Mouse (Mus musculus) common myeloid progenitor, adult 5-6 weeks (primary cell): ENCODE measurements at regions not wholly inside any gene's neighbourhood (a gene's known extent, or its start where the extent isn't known, plus 50 kb on each side); places are given as distances from the start of the nearest gene placed in this dataset.

Source experiments
- ATAC-seq: replicated peaks from 2 replicates; pipeline ENCODE4 v1.8.0; 2016; ENCODE audit warnings: low read depth, mild to moderate bottlenecking, moderate TSS enrichment, inconsistent platforms; ENCODE audit not compliant: poor library complexity, severe bottlenecking

DNA sequence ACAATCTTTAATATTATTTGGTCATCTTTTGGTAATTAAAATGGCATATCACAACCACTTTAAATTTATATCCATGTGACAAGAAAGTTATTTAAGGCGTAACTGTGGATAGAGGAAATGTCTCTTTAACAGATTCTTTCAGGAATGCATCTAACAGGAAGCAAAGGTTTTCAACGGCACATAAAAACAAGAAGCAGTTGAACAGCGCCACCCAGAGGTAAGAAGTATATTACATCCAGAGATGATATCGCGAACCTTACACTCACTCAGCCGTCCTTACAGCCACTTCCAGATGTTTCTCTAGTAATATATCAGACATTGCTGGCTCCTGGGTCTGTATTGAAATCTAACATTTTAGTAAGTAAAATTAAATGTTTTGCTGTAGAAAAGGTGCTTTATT, 70.5 kb upstream of the Hnrnpa3 start:
- peak; percentile 57 for ATAC-seq

DNA sequence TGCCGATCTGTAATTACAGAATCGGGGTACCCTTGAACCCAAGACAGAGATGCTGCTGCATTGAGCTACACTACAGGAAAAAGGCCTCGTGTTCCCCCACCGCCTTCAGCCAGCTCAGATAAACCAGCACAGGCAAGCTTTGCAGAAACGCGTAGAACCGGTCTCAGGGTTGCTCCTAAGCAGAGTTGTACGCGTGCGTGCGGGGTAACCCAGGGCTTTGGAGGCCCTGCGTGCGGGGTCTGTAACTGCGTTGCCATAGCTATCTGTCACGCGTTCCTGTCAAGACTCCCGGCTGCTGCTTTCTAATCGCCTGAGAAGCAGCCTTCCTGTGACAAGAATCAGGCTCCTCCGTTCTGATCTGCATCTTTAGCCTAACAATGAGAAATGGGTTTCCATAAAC, 69.6 kb upstream of the Hnrnpa3 start:
- peak; percentile 13; the same call in 1 of the 2 replicates for ATAC-seq

DNA sequence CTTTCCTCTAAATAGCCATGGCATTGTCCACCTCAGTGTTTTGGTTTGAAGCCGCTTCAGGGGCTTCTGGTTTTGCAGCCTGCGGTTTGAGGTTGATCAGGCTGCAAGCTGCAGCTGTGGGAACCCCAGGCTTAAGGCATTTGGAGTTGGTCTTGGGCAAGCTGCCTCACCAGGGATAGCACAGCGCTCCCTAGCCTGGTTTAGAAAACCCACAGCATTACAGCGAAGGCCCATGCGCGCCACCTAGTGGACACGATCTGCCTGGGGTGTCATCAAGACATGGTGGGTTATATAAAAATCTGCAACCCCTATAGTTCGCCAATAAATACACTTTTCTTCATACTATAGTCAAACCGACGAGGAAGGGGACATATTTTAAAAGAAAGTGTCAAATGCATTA, 68.9 kb upstream of the Hnrnpa3 start:
- peak; percentile 93 for ATAC-seq

DNA sequence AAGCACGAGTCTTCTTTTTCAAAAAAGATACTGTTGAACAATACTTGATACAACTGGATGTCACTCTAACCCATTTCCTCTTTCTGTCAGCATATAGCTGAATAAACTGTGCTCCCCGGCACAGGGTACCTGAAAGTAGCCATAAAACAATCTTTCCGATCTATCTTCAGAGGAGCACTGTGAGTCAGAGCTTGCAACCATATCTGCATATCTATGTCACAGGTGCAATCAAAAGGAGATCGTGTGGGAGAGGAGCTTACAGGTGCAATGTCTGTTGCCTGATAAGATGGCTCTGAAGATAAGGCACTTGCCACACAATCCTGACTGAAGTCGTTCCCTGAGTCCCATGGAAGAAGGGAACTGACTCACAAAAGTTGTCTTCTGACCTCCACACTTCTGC, 58.5 kb upstream of the Hnrnpa3 start:
- no peak for ATAC-seq

DNA sequence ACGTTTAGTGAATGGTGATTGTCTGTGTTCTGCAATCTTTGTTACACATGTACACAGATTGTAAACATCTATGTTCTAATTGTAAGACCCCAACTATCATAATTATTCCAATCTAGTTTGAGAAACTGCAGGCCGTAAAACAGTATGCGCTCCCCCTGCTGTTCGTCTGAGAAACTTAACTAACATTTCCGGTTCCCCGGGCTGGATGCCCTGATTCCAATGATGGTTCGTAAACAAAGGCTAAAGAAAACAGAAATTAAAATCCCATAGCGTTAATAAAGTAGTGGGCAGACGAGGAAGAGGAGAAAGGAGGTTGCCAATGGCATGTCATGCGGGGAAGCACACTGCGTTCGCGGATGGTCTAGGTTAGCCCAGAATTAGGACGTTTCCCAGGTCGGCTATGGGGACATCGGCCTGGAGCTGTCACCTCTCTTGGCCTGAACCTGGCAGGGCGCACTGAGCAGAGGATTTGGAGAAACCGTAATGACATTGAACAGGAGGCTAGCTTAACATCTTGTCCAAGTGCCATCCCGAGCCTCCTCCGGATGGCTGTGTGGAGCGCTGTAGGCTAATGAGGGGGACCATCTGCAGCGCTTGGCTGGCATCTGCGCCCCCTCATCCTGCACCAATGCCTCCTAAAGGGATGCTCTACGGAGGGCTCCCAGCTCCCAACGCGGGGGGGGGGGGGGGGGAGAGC, 55.7 kb upstream of the Hnrnpa3 start:
- peak; percentile 54 for ATAC-seq

DNA sequence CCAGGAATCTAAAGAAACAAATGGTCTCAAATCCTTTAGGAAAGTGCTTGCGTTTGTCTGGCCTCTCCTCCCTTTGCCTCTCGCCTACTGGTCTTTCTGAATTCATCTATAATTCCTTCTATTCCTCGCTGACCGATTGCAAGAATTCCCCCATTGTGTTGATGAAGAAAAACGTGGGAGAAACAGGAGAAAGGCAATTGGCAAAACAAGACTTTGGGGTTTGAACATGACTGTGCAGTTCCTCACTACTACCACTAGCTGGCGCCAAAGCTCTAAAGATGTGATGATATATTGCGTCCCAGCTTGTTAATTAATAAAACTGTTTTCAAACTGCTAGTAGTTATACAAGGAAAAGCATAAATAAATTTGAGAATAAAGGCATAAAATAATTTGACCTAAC, 53.4 kb upstream of the Hnrnpa3 start:
- 0 out of 2 replicates have a peak, but pooled peaks have one; percentile 41 for ATAC-seq

DNA sequence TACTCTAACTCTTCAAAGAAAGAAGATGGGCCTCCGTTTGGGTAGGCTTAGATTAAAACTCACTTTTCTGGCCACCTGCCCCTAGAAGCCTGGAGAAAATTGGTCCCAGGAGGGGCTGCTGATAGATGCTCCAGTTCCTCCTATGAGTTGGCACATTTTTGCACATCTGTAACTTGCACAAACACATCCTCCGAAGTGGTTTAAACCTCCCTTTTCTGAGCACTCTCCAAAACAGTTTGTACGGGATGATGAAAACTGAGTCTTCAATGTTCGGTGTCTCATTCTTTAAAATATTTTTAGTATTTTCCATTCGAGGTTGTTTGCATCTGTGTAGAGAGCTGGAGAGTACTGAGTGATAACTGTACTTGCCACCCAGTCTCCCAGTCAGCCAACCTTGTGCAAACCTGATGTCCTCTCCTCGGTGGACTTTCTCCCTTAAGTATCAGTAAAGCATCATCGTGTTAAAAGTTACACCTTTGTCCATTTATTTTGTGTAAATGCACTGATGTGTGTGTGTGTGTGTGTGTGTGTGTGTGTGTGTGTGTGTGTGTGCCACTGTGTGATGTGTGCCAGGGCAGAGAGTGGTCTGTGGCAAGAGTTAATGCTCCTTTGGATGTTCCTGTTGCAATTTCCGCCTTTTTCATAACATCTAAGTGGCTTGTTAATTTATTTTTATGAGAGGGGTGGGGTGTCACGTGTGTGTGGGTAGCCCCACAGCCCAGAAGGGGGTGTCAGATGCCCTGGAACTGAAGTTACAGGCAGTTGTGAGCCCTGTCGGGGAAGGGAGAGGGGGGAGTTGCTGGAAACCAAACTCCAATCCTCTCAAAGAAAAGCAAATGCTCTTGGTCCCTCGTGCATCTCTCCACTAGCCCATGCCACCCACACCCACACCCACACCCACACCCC, 51.8 kb upstream of the Hnrnpa3 start:
- peak; percentile 61 for ATAC-seq

DNA sequence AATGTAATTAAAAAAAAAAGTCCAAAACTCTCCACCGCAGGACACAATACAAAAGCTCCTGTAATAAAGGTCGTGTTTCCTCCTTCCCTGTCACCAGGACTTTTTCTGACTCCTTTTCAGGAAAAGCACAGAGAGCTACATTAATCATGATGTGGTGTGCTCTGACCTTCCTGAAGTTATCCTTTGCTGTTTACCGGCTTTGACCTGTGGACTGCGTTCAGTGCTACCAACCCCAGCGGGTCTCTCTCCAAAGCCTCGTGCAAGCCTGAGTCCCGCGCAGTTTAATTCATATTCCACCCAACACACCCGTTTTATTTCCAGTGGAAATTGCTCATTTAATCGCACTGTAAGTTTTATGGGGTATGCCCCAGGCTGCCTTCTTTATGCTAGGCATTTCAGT, 51.1 kb upstream of the Hnrnpa3 start:
- no peak for ATAC-seq

DNA sequence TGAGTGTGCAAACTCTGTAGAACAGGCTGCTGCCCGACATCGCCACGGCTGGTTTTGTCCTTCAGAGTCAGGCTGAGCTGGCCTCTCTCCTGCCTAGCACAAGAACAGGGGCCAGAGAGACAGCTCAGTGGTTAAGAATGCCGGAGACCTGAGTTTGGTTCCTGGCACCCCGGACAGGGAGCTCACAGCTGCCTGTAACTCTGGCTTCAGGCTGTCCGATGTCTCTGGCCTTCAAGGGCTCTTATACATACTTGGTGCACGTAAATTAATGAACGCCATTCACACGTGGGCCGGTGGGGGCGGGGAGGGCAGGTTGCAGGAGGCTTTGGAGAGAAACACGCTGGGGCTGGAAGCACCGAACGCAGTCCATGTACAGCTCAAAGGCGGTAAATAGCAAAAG, 50.6 kb upstream of the Hnrnpa3 start:
- no peak for ATAC-seq

DNA sequence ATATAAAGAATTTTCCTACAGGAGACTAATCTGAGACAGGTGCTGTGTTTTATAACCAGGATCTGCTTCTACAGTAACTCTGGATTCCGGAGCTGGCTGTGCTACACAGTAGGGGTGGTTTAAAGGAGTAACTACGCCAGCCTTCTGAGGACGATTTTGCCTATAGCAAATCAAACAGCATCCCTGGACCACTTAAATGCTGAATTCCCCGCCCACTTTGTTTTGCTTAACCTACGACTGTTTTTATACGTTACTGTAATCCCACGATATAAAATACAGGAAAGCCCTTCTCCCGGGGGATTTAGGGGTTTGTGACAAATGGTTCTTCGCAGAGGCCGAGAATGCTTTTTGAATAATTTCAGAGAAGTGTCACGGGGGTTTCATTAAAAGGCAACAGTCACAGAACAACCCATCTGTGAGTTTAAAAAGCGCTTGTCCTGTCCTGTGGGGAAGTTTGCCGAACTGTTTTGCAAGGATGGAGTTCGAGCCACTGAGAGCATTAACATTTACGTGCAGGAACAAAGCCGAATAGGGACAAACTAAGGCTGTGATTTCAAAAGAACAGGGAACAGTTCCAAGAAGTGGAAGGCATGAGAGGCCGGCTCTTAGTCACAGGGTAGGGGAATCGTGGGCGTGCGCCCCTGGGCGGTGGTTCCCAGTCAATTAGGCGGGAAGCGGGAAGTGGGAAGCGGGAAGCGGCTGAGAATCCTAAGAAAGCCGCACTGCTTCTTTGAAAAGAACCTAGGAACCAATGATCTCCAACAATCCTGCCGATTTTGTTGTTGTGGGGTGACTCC, 49.7 kb upstream of the Hnrnpa3 start:
- no peak for ATAC-seq
